Mouse (Mus musculus) E14TG2a.4 (cell line): Measurements from ENCODE around the gene Hoxc6.

Source experiments
- H3K27me3 ChIP-seq: 2 replicates; pipeline ENCODE4 v1.6.1; 2014; ENCODE audit warnings: low read length, control low read depth; ENCODE audit not compliant: insufficient read depth
- H3K36me3 ChIP-seq: 2 replicates; pipeline ENCODE4 v1.6.1; 2014; ENCODE audit warnings: low read length, control low read depth; ENCODE audit not compliant: insufficient read depth
- H3K4me1 ChIP-seq: replicated peaks from 2 replicates; pipeline ENCODE4 v1.6.1; 2014; ENCODE audit warnings: low read depth, low read length, control low read depth
- H3K4me3 ChIP-seq: replicated peaks from 2 replicates; pipeline ENCODE4 v1.5.1; 2014; ENCODE audit warnings: mild to moderate bottlenecking, low read length
- H3K9me3 ChIP-seq: 2 replicates; pipeline ENCODE4 v1.6.1; 2014; ENCODE audit warnings: low read length, control low read depth
- CTCF ChIP-seq: conservative IDR thresholded peaks from 2 replicates; pipeline ENCODE4 v1.5.1; 2014; ENCODE audit warnings: low read length
- NANOG ChIP-seq: IDR thresholded peaks from 2 replicates; pipeline ENCODE4 v1.6.1; 2014; ENCODE audit warnings: borderline replicate concordance, low read length, mixed read lengths
- POU5F1 ChIP-seq: IDR thresholded peaks from 2 replicates; pipeline ENCODE4 v1.6.1; 2014; ENCODE audit warnings: low read length, borderline replicate concordance

Hoxc6 gene

DNA sequence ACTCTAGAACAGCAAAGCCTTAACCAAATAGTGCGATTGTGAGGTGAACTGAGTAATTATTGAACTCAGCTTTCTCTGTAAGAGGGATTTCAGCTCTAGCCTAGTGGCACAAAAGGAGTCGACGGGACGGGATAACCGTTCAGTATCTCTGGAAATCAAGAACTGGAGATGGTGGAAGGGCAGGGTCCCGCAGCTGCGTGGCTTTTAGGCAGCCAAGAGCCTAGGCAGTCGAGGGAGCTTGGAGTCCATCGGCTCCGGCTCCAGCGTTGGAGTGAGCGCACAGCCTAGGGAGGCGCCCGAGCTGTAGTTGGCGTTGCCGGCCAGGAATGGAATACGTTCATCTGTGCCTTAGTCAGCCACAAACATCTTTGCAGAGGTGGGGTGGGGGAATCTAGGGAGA is 7.3 kb downstream of the Hoxc6 start:
- no peaks in the 10 kb centered on the region for H3K36me3 ChIP-seq
- H3K9me3 ChIP-seq, result no peaks in the 10 kb centered on the region
- H3K4me3 ChIP-seq, result no peak overlapping the region
- TF ChIP-seq NANOG (no peak), POU5F1 (no peak), CTCF (no peak)
- H3K4me1 ChIP-seq, result peaks cover 39% of the 10 kb centered on the region
- H3K27me3 ChIP-seq, result peaks cover 98% of the 10 kb centered on the region

DNA sequence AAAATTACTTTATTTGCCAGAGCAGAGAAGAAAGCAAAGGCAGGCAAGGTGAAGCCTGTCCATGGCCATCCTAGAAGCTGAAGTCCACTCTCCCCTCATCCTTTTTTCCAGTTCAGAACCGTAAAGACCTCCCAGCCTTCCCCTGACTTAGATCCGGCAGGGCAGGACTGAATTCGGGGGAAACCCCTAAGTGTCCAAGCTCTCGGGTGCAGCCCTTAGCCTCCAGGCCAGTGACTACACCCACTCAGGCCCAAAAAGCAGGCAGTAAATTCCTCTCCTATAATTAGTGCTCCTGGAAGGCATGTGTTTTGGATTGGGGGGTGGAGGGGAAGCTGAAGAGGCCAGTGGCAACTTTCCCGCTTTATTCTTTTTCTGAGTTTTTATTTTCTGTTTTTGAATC is 7.7 kb downstream of the Hoxc6 start:
- H3K27me3 ChIP-seq, result peaks cover 98% of the 10 kb centered on the region
- no peaks in the 10 kb centered on the region for H3K36me3 ChIP-seq
- peaks cover 40% of the 10 kb centered on the region for H3K4me1 ChIP-seq
- H3K9me3 ChIP-seq, result no peaks in the 10 kb centered on the region
- no peak for TF ChIP-seq NANOG
- TF ChIP-seq POU5F1, result no peak
- TF ChIP-seq CTCF, result no peak
- no peak overlapping the region for H3K4me3 ChIP-seq

DNA sequence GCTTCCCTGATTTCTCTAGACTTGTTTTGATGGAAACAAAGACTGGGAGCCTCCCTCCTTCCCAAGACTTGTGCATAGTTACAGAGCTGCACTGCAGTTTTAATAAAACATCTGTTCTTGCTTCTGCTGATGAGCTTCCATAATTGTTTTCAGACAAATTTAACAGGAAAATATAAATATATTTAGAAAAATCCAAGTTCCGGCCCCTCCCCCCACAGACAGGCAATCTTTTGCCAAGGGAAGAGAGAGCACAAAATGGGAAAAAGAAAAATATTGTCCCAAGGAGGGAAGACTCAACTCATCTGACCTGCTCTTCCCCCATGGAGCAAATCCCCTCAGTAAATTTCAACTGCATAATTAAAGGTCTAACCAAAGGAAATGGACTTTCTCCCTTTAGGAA is 8.3 kb downstream of the Hoxc6 start:
- Histone ChIP-seq H3K4me1 (peaks cover 41% of the 10 kb centered on the region), H3K36me3 (no peaks in the 10 kb centered on the region), H3K4me3 (no peak overlapping the region), H3K27me3 (peaks cover 98% of the 10 kb centered on the region), H3K9me3 (no peaks in the 10 kb centered on the region)
- no peak for TF ChIP-seq NANOG
- no peak for TF ChIP-seq CTCF

DNA sequence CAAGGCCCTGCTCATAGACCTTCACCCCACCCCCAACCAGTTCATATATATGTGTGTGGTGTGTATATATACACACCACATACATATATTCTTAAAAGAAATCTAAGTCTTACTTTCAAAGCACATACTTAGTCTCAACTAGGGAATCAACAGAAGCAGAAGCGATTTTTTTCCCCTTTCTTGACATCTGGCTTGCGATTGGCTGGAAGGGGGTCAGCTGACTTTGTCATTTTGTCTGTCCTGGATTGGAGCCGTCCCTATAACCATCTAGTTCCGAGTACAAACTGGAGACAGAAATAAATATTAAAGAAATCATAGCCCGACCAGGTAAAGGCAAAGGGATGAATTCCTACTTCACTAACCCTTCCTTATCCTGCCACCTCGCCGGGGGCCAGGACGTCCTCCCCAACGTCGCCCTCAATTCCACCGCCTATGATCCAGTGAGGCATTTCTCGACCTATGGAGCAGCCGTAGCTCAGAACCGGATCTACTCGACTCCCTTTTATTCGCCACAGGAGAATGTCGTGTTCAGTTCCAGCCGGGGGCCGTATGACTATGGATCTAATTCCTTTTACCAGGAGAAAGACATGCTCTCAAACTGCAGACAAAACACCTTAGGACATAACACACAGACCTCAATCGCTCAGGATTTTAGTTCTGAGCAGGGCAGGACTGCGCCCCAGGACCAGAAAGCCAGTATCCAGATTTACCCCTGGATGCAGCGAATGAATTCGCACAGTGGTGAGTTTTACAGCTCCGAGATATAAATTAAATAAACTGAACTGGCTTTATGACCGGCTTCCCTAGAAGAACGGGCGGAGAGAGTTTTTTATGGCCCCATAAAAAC is 11.4 kb downstream of the Hoxc6 start:
- TF ChIP-seq CTCF (no peak), POU5F1 (no peak), NANOG (no peak)
- peaks cover 99% of the 10 kb centered on the region for H3K27me3 ChIP-seq
- peaks cover 54% of the 10 kb centered on the region for H3K4me1 ChIP-seq
- no peaks in the 10 kb centered on the region for H3K36me3 ChIP-seq
- H3K4me3 ChIP-seq, result peak overlapping the region; percentile 45
- no peaks in the 10 kb centered on the region for H3K9me3 ChIP-seq

DNA sequence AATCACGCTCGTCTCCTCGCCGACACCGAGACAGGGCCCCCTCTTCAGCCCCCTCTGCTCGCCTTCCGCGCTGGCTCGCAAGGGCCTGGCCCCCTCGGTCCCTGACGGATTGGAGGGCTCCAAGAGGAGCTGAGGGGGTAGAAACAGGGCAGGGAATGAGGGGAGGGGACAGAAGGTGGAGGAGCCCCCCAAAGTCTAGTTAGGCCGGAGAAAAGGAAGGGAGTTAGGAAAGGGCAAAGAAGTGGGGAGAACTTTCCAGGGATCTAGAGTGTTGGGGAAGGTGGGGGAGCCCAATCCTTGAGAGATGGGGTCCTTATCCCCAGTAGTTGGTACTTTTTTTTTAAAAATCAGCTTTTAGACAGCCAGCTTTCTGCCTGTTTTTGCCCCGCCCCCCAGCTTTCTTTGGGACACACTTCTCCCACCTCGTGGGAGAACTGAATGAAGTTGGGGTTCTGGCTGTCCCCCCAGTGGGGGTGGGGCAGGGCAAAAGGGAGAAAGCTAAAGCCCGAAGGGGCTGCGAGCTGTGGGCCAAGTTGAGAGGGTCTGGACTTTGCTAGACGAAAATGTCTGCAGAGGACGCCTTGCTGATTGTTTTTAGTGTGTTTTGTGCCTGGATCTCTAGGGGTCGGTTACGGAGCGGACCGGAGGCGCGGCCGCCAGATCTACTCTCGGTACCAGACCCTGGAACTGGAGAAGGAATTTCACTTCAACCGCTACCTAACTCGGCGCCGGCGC is 12.2 kb downstream of the Hoxc6 start:
- TF ChIP-seq POU5F1 (no peak), NANOG (no peak), CTCF (no peak)
- Histone ChIP-seq H3K36me3 (no peaks in the 10 kb centered on the region), H3K9me3 (no peaks in the 10 kb centered on the region), H3K27me3 (peaks cover 99% of the 10 kb centered on the region), H3K4me3 (peak overlapping the region; percentile 45), H3K4me1 (peaks cover 57% of the 10 kb centered on the region)

DNA sequence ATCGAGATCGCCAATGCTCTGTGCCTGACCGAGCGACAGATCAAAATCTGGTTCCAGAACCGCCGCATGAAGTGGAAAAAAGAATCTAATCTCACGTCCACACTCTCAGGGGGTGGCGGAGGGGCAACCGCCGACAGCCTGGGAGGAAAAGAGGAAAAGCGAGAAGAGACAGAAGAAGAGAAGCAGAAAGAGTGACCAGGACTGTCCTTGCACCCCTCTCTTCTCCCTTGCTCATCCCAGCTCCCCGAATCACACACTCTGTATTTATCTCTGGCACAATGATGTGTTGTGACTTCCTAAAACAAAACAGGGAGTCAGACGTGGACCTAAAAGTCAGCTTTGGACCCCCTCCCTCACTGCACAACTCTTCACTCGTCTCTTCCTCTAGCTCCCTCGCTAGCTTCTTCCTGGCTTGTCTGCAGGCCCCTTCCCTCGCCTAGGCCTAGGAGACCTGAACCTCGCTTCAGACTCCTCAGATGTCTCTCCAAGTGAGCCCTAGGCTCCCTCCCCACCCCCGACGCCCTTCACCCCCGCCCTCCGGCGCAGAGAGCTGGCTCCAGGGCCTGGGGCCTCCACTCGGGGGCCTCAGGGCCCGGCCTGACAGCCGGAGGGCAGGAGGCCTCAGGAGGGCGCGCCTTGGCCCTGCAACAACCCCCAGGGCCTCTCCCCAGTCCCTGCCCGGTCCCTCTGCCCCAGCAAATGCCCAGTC is 12.9 kb downstream of the Hoxc6 start:
- Histone ChIP-seq H3K4me3 (peak overlapping the region; percentile 45; the same call in 1 of the 2 replicates), H3K36me3 (no peaks in the 10 kb centered on the region), H3K9me3 (no peaks in the 10 kb centered on the region), H3K4me1 (peaks cover 58% of the 10 kb centered on the region), H3K27me3 (peaks cover 99% of the 10 kb centered on the region)
- TF ChIP-seq POU5F1, result no peak
- no peak for TF ChIP-seq NANOG
- TF ChIP-seq CTCF, result no peak

DNA sequence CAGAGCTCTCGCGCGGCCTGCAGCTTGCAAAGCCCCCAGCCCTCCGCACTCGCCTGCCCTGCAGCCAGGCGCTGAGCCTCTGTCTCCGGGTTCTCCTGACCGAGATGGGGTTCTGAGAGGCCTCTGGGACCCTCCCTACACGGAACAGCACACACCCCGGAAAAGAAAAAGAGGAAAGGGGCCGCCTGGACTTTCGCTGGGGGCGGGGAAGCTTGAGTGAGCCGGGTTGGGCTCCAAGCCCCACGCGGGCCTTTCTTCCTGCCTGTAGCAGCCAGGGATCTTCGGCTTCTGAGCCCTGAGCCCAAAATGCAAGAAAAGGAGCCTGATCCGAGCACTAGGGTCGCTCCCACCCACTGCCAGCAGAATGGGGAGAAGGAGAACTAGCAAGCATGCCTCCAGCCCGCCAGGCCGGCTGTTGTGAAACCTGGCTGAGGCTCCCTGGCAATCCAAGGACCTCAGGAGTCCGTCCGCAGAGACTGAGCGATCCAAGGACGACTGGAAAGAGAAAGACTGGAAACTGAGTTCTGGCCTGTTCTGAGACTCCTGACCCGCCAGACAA is 13.9 kb downstream of the Hoxc6 start:
- H3K9me3 ChIP-seq, result no peaks in the 10 kb centered on the region
- H3K4me3 ChIP-seq, result peak overlapping the region; percentile 20; the same call in 1 of the 2 replicates
- peaks cover 99% of the 10 kb centered on the region for H3K27me3 ChIP-seq
- TF ChIP-seq POU5F1 (no peak), CTCF (no peak), NANOG (no peak)
- peaks cover 53% of the 10 kb centered on the region for H3K4me1 ChIP-seq
- no peaks in the 10 kb centered on the region for H3K36me3 ChIP-seq
